Mouse (Mus musculus): ENCODE results near the gene Cox7a2.

The Cox7a2 gene

GRCm38 (mm10) chr9:79755311-79755710 lies 4.4 kb downstream of the Cox7a2 start:
- ChIA-PET POLR2A (interaction anchor here in 1 of 4 experiments (0.6 to 0.9 kb wide), 3 partner anchors 11 to 1039 kb away, joined by 3 to 4 read pairs (median 3); no protein-coding TSS in a partner anchor), CTCF (interaction anchor here in 2 of 4 experiments (0.6 to 1.3 kb wide), 2 partner anchors 17 to 51 kb away, joined by 3 to 4 read pairs; no protein-coding TSS in a partner anchor)

GRCm38 (mm10) chr9:79751846-79752245 lies 7.8 kb downstream of the Cox7a2 start:
- POLR2A ChIA-PET = interaction anchor here in 2 of 4 experiments (0.9 to 3.3 kb wide), 3 partner anchors 8 to 161 kb away, joined by 3 to 17 read pairs (median 11); partner anchors contain the start of gene Cox7a2 (in 2 of the 2)
- CTCF ChIA-PET = no interaction called here

- CTCF ChIA-PET = interaction anchor here in 1 of 4 experiments (0.6 kb wide), 1 partner anchor 38 kb away, joined by 7 read pairs; no protein-coding TSS in a partner anchor
- POLR2A ChIA-PET = interaction anchor here in 2 of 4 experiments (0.6 to 3.3 kb wide), 3 partner anchors 9 to 24 kb away, joined by 4 to 17 read pairs (median 11); partner anchors contain the start of gene Cox7a2 (in 2 of the 2)
These were observed 9.0 kb downstream of the Cox7a2 start for GRCm38 (mm10) chr9:79750709-79751108.

GRCm38 (mm10) chr9:79745036-79745435 lies 14.6 kb downstream of the Cox7a2 start:
- ChIA-PET POLR2A (interaction anchor here in 2 of 4 experiments (0.6 to 3.8 kb wide), 9 partner anchors 9 to 232 kb away, joined by 3 to 18 read pairs (median 4); partner anchors contain the start of genes Cox7a2 (in 2 of the 2) and Tmem30a (in 1 of the 2)), CTCF (interaction anchor here in 2 of 4 experiments (1.0 kb wide), 2 partner anchors 24 to 61 kb away, joined by 3 read pairs; no protein-coding TSS in a partner anchor)

GRCm38 (mm10) chr9:79735608-79736007 lies 24.1 kb downstream of the Cox7a2 start:
- CTCF ChIA-PET = no interaction called here
- POLR2A ChIA-PET = no interaction called here

- ChIA-PET CTCF (no interaction called here), POLR2A (no interaction called here)
These were observed 29.4 kb downstream of the Cox7a2 start for GRCm38 (mm10) chr9:79730301-79730700.

- CTCF ChIA-PET = interaction anchor here in 3 of 4 experiments (0.6 to 1.4 kb wide), 7 partner anchors 8 to 1054 kb away, joined by 3 to 7 read pairs (median 4); no protein-coding TSS in a partner anchor
- POLR2A ChIA-PET = interaction anchor here in 1 of 4 experiments (1.7 kb wide), 1 partner anchor 37 kb away, joined by 3 read pairs; the partner anchor contains the start of gene Cox7a2
These were observed 36.6 kb downstream of the Cox7a2 start for GRCm38 (mm10) chr9:79723090-79723489.

- ChIA-PET CTCF (interaction anchor here (0.5 to 2.4 kb wide), 27 partner anchors 12 to 1075 kb away, joined by 3 to 12 read pairs (median 3); no protein-coding TSS in a partner anchor), POLR2A (interaction anchor here in 2 of 4 experiments (0.7 to 1.4 kb wide), 4 partner anchors 24 to 1006 kb away, joined by 4 to 5 read pairs (median 4); partner anchors contain the start of gene Cox7a2 (in 1 of the 2))
These were observed 38.6 kb downstream of the Cox7a2 start for GRCm38 (mm10) chr9:79721056-79721455.

- ChIA-PET CTCF (interaction anchor here (1.3 to 2.4 kb wide), 5 partner anchors 9 to 932 kb away, joined by 3 to 10 read pairs (median 7); no protein-coding TSS in a partner anchor), POLR2A (interaction anchor here in 1 of 4 experiments (1.1 kb wide), 1 partner anchor 283 kb away, joined by 3 read pairs; no protein-coding TSS in a partner anchor)
These were observed 39.5 kb downstream of the Cox7a2 start for GRCm38 (mm10) chr9:79720143-79720542.

- ChIA-PET CTCF (interaction anchor here in 1 of 4 experiments (1.3 kb wide), 1 partner anchor 10 kb away, joined by 3 read pairs; no protein-coding TSS in a partner anchor), POLR2A (interaction anchor here in 2 of 4 experiments (0.7 to 1.4 kb wide), 3 partner anchors 9 to 909 kb away, joined by 3 read pairs; no protein-coding TSS in a partner anchor)
These were observed 40.2 kb downstream of the Cox7a2 start for GRCm38 (mm10) chr9:79719451-79719850.

- ChIA-PET POLR2A (interaction anchor here in 2 of 4 experiments (0.7 to 1.4 kb wide), 3 partner anchors 10 to 909 kb away, joined by 3 read pairs; no protein-coding TSS in a partner anchor), CTCF (interaction anchor here in 1 of 4 experiments (1.3 kb wide), 1 partner anchor 11 kb away, joined by 3 read pairs; no protein-coding TSS in a partner anchor)
These were observed 41.0 kb downstream of the Cox7a2 start, which contains the start of gene Col12a1 for GRCm38 (mm10) chr9:79718481-79719370. TSS of gene Col12a1 (minus strand) at chr9:79718831.

- CTCF ChIA-PET = no interaction called here
- POLR2A ChIA-PET = interaction anchor here in 1 of 4 experiments (0.6 kb wide), 1 partner anchor 1005 kb away, joined by 3 read pairs; no protein-coding TSS in a partner anchor
These were observed 41.7 kb downstream of the Cox7a2 start for GRCm38 (mm10) chr9:79717836-79718475.

GRCm38 (mm10) chr9:79716909-79717835 lies 42.5 kb downstream of the Cox7a2 start:
- CTCF ChIA-PET = interaction anchor here in 1 of 4 experiments (1.2 kb wide), 1 partner anchor 942 kb away, joined by 3 read pairs; no protein-coding TSS in a partner anchor
- POLR2A ChIA-PET = interaction anchor here in 1 of 4 experiments (0.6 kb wide), 1 partner anchor 1004 kb away, joined by 3 read pairs; no protein-coding TSS in a partner anchor

GRCm38 (mm10) chr9:79716496-79716895 lies 43.2 kb downstream of the Cox7a2 start:
- CTCF ChIA-PET = interaction anchor here in 1 of 4 experiments (1.2 kb wide), 1 partner anchor 942 kb away, joined by 3 read pairs; no protein-coding TSS in a partner anchor

GRCm38 (mm10) chr9:79714471-79715045 lies 45.1 kb downstream of the Cox7a2 start:
- POLR2A ChIA-PET = interaction anchor here in 1 of 4 experiments (0.6 kb wide), 1 partner anchor 685 kb away, joined by 4 read pairs; no protein-coding TSS in a partner anchor

More at GRCm38 (mm10) chr9:79716496-79716895, 43.2 kb downstream of the Cox7a2 start:
- POLR2A ChIA-PET = no interaction called here

More at GRCm38 (mm10) chr9:79714471-79715045, 45.1 kb downstream of the Cox7a2 start:
- CTCF ChIA-PET = interaction anchor here in 2 of 4 experiments (0.6 to 0.9 kb wide), 3 partner anchors 9 to 940 kb away, joined by 3 to 6 read pairs (median 4); no protein-coding TSS in a partner anchor

Measured in embryonic stem cell, embryonic (primary cell).